Mouse (Mus musculus): ENCODE measurements around the gene Gm28047.
"Not testable (repeated sequence)": the region's sequence is repeated elsewhere in the genome, so short reads cannot be mapped to it uniquely, and the experiment has no call there.

DNA sequence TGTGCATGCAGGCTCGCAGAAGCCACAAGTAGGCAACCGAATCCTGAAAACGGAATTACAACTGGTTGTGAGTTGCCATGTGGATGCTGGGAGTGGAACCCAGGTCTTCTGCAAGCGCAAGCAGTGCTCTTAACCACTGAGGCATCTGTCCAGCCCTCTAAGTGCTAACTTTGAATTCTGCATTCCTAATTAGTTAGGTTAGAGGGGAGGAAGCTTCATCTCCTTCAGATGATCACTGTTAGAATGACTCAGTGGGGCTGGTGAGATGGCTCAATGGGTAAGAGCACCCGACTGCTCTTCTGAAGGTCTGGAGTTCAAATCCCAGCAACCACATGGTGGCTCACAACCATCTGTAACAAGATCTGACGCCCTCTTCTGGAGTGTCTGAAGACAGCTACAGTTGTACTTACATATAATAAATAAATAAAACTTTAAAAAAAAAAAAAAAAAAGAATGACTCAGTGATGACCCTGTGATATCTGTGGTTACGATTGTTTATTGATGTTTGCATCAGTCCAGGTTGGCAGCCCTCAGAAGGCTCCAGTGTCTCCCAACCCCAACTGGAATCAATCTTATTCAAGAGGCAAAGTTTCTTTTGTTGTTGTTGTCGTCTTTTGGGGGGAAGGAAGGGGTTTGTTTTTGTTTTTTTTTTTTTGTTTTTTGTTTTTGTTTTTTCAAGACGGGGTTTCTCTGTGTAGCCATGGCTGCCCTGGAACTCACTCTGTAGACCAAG is 27.2 kb upstream of the Gm28047 start:
- not testable (repeated sequence) for TF ChIP-seq CTCF (IDR thresholded peaks at IDR 0.05; ENCODE audit: control insufficient read depth, insufficient read depth, low read length); POLR2A (IDR thresholded peaks at IDR 0.05; ENCODE audit: borderline replicate concordance, control insufficient read depth, low read depth, low read length)
